Mouse (Mus musculus) heart, postnatal 10 days (tissue): Measurements from ENCODE around the gene Filip1l. TPM values are rescaled to one million over a fixed set of nuclear protein-coding genes. Genes with fewer than 3 reads are reported as not detected.

Source experiments
- DNase-seq, 2 experiments: peaks; one replicate each; pipeline ENCODE4 v3.0.0; 2021
- intact Hi-C: fragments of 180-260 bp; cut with DNase I; formaldehyde crosslinking; loops from one replicate; pipeline ENCODE4 v1.15.1; 2025
- total RNA-seq, 2 experiments: library from RNA; stranded (reverse); gene quantifications; 2 replicates each; pipeline ENCODE4 v1.2.3; 2021

Filip1l gene
- total RNA-seq, 2 experiments from 2014 or later = 51.6 to 56.2 TPM

GRCm38 (mm10) chr16:57508351-57508750 lies 155.5 kb downstream of the Filip1l start:
- peak in 1 of 2 experiments; percentile 49 for DNase-seq
- intact Hi-C loops = no loop called here

GRCm38 (mm10) chr16:57509099-57509498 lies 156.2 kb downstream of the Filip1l start:
- no peak for DNase-seq
- intact Hi-C loops = no loop called here

DNA sequence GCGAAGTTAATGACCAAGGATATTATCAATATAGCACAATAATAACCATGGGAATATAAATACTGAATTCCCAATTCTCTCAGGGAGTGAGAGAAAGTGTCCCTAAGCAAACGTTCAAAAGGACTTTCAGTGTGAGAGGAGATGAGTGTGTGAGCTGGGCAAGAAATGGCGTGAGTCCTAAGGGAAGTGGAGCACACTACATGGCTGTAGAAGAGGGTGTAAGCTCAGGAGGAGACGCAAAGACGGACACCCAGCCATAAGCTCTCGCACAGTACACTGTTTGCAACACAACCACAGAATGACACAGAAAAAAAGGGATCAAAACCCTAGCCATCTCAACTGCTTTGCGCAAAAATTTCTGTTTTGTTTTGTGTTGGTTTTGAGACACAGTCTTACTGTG lies 160.7 kb downstream of the Filip1l start:
- intact Hi-C loops = no loop called here
- DNase-seq = no peak

- DNase-seq = no peak
- intact Hi-C loops = no loop called here
These were observed 161.5 kb downstream of the Filip1l start for GRCm38 (mm10) chr16:57514371-57514770.

DNA sequence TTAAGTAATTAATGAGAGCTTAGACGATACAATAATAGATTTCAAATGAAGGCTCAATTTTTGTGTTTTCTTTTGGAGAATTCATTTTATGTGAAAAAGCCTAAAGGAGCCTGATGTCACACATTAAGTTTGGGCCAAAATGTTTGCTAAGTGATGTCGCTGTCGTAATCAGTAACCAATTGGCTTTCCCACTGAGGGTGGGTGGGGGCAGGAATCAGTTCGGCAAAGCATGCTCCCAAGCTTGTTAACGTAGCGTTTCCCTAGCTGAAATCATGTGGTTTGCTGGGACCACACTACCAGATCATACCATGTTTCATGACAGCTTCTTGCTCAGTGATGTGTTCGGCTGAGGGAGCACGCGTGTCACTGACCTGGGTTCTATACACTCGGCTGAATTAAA lies 162.7 kb downstream of the Filip1l start:
- DNase-seq = peak; percentile 47 to 55
- intact Hi-C loops = no loop called here

- DNase-seq = no peak
- intact Hi-C loops = no loop called here
These were observed 172.2 kb downstream of the Filip1l start for GRCm38 (mm10) chr16:57525046-57525445.

DNA sequence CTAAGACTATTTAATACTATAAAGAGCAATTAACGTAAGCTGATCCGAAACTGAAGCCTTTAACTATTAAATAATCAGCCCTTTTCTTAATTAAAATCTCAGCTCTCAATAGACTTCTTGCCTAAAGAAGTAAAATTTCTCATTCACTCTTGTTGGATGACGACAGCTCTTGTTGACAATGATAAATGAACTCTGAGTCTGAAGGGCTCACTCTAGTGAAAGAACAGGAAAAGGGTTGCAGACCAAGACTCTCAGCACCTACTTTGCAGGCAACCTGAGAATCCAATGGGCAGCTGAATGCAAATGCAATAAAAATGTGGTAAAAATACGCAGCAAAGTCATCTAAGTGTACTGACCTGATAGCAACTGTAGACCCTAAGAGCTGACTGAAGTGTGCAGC lies 172.6 kb downstream of the Filip1l start:
- intact Hi-C loops = no loop called here
- DNase-seq = no peak

DNA sequence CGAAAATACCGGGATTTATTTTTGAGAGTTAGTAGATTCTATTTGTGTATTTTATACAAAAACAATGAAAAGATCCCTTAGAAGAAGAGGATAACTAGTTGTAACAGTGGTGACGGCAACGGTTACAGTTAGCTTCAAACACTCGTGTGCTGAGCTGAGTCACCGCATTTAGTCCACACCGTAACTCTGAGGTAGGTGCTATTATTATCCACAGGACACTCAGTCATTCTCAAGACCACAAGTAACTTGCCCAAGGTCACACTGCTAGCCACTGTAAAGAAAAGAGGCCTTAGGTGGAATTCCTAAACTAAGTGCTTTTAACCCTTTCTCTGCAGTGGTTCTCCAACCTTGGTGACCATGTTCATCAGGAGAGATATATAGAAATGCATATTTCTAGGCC lies 174.0 kb downstream of the Filip1l start:
- intact Hi-C loops = no loop called here
- peak in 1 of 2 experiments; percentile 40 for DNase-seq

DNA sequence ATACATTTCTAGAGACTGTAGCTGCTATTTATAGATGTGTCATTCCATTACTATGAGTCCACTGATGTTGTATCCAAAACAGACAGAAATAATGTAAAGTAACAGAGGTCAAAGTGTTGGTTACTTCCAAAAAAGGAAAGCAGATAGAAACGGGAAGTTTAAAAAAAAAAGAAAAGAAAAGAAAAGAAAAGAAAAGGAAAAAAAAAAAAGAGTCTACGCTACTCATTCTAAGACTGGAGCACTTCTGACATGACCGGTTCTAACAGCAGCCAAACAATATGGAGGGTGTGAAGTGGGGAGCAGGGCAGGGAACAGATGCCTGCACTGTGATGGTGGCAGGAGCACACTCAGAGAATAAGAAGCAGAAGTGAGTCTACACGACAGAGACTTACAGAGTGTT lies 175.6 kb downstream of the Filip1l start:
- intact Hi-C loops = no loop called here
- no peak for DNase-seq

DNA sequence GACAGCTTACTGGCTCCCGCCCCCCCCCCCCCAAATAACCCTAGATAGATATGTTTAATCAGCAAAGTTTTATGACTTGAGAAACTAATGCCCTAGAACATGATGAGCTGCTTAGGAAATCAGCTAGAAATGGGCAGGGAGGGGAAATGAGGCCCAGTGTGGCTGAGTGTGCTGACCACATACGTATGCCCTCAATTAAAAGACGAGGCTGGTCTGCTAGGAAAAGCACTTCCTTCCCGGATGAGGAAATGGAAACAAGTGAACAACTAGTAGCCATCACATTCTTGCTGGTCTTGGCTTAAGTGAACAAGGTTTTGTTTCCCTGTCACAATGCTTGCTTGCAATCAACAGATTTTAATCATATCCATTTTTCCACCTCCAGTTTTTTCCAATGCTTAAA lies 177.7 kb downstream of the Filip1l start:
- intact Hi-C loops = no loop called here

DNA sequence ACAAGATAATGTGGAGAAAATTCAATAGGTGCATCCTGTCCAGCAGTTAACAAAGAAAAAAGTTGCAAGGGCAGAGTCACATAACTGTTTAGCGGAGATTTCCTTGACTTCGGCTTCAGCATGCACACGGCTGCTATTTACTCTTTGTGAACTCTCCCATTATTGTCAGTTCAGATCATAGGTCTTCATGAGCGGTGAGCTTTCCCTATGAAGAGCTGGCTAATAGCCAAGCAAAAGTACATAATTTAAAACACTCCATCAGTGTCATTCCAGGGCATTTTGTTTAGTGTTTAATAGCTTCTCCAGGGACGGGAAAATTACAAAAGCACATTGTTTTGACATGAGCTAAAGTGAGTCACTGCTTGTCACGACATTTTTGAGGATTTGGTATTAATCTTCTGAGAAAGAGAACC lies 179.2 kb downstream of the Filip1l start:
- intact Hi-C loops = no loop called here
- DNase-seq = no peak

More for the DNA sequence above, 177.7 kb downstream of the Filip1l start:
- no peak for DNase-seq

DNA sequence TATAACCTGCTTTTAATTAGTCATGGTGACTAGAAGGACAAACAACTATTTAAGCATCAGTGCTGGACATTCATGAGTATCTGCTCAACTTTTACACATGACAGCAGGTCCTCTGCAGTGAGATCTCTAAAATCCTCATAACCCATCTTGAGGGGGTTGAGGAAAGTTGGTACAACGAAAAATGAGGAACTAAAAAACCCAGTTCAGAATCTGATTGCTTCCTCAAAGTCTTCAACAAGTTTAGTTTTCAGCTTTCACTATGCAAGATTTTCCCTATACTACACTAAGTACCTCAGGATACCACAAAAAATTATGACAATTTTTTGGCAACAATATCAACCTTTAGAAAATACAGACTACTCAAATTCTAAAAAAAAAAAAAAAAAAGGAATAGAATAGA lies 181.5 kb downstream of the Filip1l start:
- intact Hi-C loops = no loop called here
- no peak for DNase-seq

GRCm38 (mm10) chr16:57534811-57535210 lies 181.9 kb downstream of the Filip1l start:
- no peak for DNase-seq
- intact Hi-C loops = no loop called here

- intact Hi-C loops = no loop called here
- no peak for DNase-seq
These were observed 183.6 kb downstream of the Filip1l start for GRCm38 (mm10) chr16:57536511-57536910.

GRCm38 (mm10) chr16:57543243-57543642 lies 190.3 kb downstream of the Filip1l start:
- intact Hi-C loops = no loop called here
- no peak for DNase-seq

DNA sequence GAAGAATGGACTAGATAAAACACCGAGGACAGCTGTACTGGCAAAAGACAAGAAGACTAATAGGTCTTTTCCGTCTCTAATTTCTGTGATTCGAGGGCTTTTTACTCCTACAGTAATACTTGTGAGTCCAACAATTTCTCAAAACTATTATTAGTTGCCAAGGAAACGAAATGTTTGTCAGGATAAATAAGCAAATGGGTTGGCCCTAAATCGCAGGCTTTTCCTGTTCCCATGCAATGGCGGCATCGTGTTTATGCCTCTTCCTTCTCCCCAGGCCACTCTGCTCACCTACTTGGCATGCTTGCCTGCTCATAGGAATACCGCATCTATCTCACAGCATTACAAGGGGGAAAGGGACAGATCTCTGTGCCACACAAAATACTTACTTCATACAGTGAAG lies 191.5 kb downstream of the Filip1l start:
- DNase-seq = no peak
- intact Hi-C loops = no loop called here

- DNase-seq = no peak
- intact Hi-C loops = no loop called here
These were observed 193.5 kb downstream of the Filip1l start for GRCm38 (mm10) chr16:57546355-57546754.

GRCm38 (mm10) chr16:57548608-57549007 lies 195.7 kb downstream of the Filip1l start:
- no peak for DNase-seq
- intact Hi-C loops = no loop called here

GRCm38 (mm10) chr16:57549061-57550037 lies 196.5 kb downstream of the Filip1l start:
- intact Hi-C loops = loop anchor here (5.0 kb wide), 3 partner anchors 62 to 152 kb away; no protein-coding TSS in a partner anchor

GRCm38 (mm10) chr16:57550088-57550487 lies 197.2 kb downstream of the Filip1l start:
- intact Hi-C loops = loop anchor here (5.0 kb wide), 3 partner anchors 63 to 153 kb away; no protein-coding TSS in a partner anchor
- no peak for DNase-seq

More at GRCm38 (mm10) chr16:57549061-57550037, 196.5 kb downstream of the Filip1l start:
- peak; percentile 86 to 90 for DNase-seq

- intact Hi-C loops = loop anchor here (5.0 kb wide), 3 partner anchors 64 to 154 kb away; no protein-coding TSS in a partner anchor
- no peak for DNase-seq
These were observed 197.9 kb downstream of the Filip1l start for GRCm38 (mm10) chr16:57550817-57551216.

DNA sequence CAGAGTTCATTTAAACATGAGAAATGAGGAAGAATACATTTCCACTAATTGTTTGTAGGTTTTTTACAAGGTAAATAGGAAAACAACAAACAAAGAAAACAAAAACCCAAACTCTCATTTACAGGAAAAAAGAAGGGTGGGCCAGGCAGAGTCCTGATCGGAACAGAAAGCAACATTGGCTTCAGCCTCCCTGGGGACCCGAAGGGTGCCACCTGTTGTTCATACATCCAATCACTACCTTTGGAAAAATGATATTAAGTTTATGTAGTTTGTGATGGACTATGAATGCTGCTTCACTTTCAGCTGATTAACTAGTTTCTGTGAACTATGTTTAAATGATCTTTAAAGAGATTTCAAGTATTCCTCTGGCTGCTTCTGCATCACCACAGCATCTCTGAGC lies 198.7 kb downstream of the Filip1l start:
- intact Hi-C loops = loop anchor here (5.0 kb wide), 3 partner anchors 64 to 154 kb away; no protein-coding TSS in a partner anchor

More for the DNA sequence above, 198.7 kb downstream of the Filip1l start:
- DNase-seq = no peak
